Mouse (Mus musculus) C2C12 (cell line): ENCODE results near the gene Olfr877. TPM values are rescaled to one million over a fixed set of nuclear protein-coding genes. Genes with fewer than 3 reads are reported as not detected.

Source experiments
- H3K27me3 ChIP-seq: one replicate; pipeline ENCODE4 v1.6.1; 2011; ENCODE audit not compliant: control insufficient read depth, insufficient read depth, insufficient read length
- H3K36me3 ChIP-seq: one replicate; pipeline ENCODE4 v1.6.1; 2011; ENCODE audit not compliant: control insufficient read depth, insufficient read depth
- H3K4me3 ChIP-seq: one replicate; pipeline ENCODE4 v1.5.1; 2011; ENCODE audit warnings: mild to moderate bottlenecking, control low read depth; ENCODE audit not compliant: poor library complexity, insufficient read depth, severe bottlenecking
- H3K79me2 ChIP-seq: one replicate; pipeline ENCODE4 v1.6.1; 2011; ENCODE audit not compliant: control insufficient read depth, insufficient read depth
- H3K79me3 ChIP-seq: one replicate; pipeline ENCODE4 v1.6.1; 2011; ENCODE audit warnings: low read depth, control low read depth
- H3ac ChIP-seq: one replicate; pipeline ENCODE3; 2011; ENCODE audit warnings: low read depth; ENCODE audit not compliant: control insufficient read depth, insufficient read length
- CEBPB ChIP-seq: IDR thresholded peaks from one replicate; pipeline ENCODE4 v1.6.1; 2011; ENCODE audit warnings: low read depth, mild to moderate bottlenecking, control low read depth, moderate library complexity
- CTCF ChIP-seq: IDR thresholded peaks from one replicate; pipeline ENCODE4 v1.5.1; 2011; ENCODE audit not compliant: control insufficient read depth, insufficient read depth, insufficient read length
- FOSL1 ChIP-seq: IDR thresholded peaks from one replicate; pipeline ENCODE4 v1.8.0; 2011; ENCODE audit warnings: mild to moderate bottlenecking, low read length; ENCODE audit not compliant: poor library complexity, insufficient read depth, severe bottlenecking
- MAX ChIP-seq: IDR thresholded peaks from one replicate; pipeline ENCODE4 v1.6.1; 2011; ENCODE audit warnings: mild to moderate bottlenecking, control low read depth
- MYOD1 ChIP-seq: IDR thresholded peaks from one replicate; pipeline ENCODE4 v1.6.1; 2011; ENCODE audit warnings: low read depth; ENCODE audit not compliant: control insufficient read depth, insufficient read length
- MYOG ChIP-seq: IDR thresholded peaks from one replicate; pipeline ENCODE4 v1.6.1; 2011; ENCODE audit not compliant: control insufficient read depth, insufficient read length; ENCODE audit errors: extremely low read depth
- USF1 ChIP-seq: IDR thresholded peaks from one replicate; pipeline ENCODE4 v1.6.1; 2011; ENCODE audit warnings: low read depth, mild to moderate bottlenecking, control low read depth, moderate library complexity
- long read RNA-seq, 2 experiments: library from polyadenylated mRNA; unstranded; transcript quantifications; one replicate each; pipeline ENCODE4 v2.0.0; 2019 to 2020
- polyA plus RNA-seq: library from polyadenylated mRNA; unstranded; fragments of >200 nt; fragmentation: generic; extraction: Trizol; gene quantifications from one replicate; pipeline ENCODE4 v1.2.1, GENCODE M21; 2012; ENCODE audit warnings: missing spikeins

The Olfr877 gene
- not detected for polyA plus RNA-seq
- long read RNA-seq, experiment 1, result 0 reads
- long read RNA-seq, experiment 2, result 0 reads

GRCm38 (mm10) chr9:37853969-37854368, at the start of gene Olfr877:
Gene Olfr877 (plus strand): TSS chr9:37854269.
- no peaks in the 10 kb centered on the region for H3K79me2 ChIP-seq
- H3ac ChIP-seq, result no peak within 1 kb of the TSS
- H3K4me3 ChIP-seq, result no peak within 1 kb of the TSS
- no peaks in the 10 kb centered on the region for H3K27me3 ChIP-seq
- no peak for TF ChIP-seq CTCF
- TF ChIP-seq MAX, result no peak
- no peak for TF ChIP-seq MYOG
- no peaks in the 10 kb centered on the region for H3K36me3 ChIP-seq
- H3K79me3 ChIP-seq, result no peaks in the 10 kb centered on the region

DNA sequence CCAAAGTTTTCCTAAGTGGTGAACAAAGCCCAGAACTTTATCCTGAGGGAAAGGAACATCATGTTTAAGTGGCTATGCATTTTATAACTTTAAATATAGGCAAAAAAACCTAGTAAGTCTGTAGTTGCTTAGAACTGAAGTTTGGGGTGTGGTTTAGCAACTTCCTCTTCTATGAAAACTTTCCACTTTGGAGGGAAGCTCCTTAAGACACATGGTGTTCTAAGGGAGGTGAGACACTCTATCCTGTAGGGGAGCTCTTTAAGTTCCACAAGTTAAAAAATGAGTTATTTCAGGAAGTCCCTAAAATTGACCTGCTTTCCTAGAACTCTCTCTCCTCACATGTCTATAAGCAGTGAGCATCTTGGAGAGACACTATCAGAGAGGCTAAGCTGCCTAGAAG, 46.8 kb upstream of the Olfr877 start:
- Histone ChIP-seq H3K36me3 (no peaks in the 10 kb centered on the region), H3K79me2 (no peaks in the 10 kb centered on the region), H3K27me3 (no peaks in the 10 kb centered on the region), H3K4me3 (no peak overlapping the region), H3ac (no peak overlapping the region), H3K79me3 (no peaks in the 10 kb centered on the region)
- TF ChIP-seq MAX, result no peak
- no peak for TF ChIP-seq MYOG
- no peak for TF ChIP-seq CTCF
- TF ChIP-seq USF1, result no peak
- no peak for TF ChIP-seq CEBPB
- TF ChIP-seq FOSL1, result no peak
- TF ChIP-seq MYOD1, result no peak

DNA sequence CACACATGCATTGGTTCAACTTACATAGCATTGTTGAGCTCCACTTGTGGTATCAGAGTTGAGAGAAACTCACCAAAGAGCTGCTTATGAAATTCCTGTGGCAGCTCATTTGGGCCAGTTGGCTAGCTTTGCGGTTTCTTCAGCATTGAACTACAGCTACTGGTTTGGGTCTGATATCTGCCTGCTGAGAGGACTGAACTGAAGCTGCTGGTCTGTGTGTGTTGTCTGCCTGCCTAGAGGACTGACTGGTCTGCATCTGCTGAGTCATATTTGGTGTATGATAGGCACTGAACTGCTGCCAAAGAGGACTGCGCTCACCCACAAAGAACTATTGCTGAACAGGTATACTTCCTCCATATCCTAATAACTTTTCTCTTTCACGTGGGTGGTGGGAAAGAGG, 45.6 kb upstream of the Olfr877 start:
- TF ChIP-seq MAX, result peak; percentile 45
- TF ChIP-seq FOSL1, result no peak
- TF ChIP-seq MYOD1, result no peak
- no peak for TF ChIP-seq USF1
- no peak for TF ChIP-seq CTCF
- TF ChIP-seq MYOG, result no peak
- TF ChIP-seq CEBPB, result peak; percentile 15
- no peaks in the 10 kb centered on the region for H3K27me3 ChIP-seq
- no peaks in the 10 kb centered on the region for H3K79me2 ChIP-seq

GRCm38 (mm10) chr9:37808976-37809375, 45.1 kb upstream of the Olfr877 start:
- Histone ChIP-seq H3K79me2 (no peaks in the 10 kb centered on the region), H3K79me3 (no peaks in the 10 kb centered on the region), H3K4me3 (no peak overlapping the region), H3ac (no peak overlapping the region), H3K36me3 (no peaks in the 10 kb centered on the region), H3K27me3 (no peaks in the 10 kb centered on the region)
- TF ChIP-seq USF1 (no peak), CEBPB (no peak), MYOD1 (no peak), FOSL1 (no peak), CTCF (no peak), MYOG (no peak), MAX (no peak)

More for the DNA sequence above, 45.6 kb upstream of the Olfr877 start:
- Histone ChIP-seq H3K79me3 (no peaks in the 10 kb centered on the region), H3K36me3 (no peaks in the 10 kb centered on the region), H3ac (no peak overlapping the region), H3K4me3 (no peak overlapping the region)

DNA sequence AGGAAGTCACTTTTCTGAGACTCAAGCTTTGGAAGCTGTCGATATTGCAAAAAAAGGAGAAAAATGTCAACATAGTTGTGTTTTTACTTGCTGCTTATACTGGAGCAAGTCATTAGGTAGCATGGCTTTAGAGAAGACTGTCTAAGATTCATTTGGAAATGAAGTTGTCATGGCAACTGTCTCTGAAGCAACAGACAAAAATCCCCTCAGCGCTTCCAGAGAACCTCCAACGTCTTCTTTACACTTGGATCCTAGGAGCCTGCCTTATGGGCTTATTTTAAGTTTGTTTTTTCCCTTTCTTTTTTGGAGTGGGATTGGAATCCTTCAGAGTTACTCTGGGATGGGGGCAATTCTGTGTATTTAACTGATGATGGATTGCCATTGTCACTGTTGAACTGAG, 39.4 kb upstream of the Olfr877 start:
- TF ChIP-seq CTCF, result no peak
- TF ChIP-seq CEBPB, result no peak
- TF ChIP-seq USF1, result no peak
- no peak for TF ChIP-seq FOSL1
- no peak for TF ChIP-seq MYOG
- no peak for TF ChIP-seq MYOD1
- no peak for TF ChIP-seq MAX
- Histone ChIP-seq H3K79me2 (no peaks in the 10 kb centered on the region), H3K79me3 (no peaks in the 10 kb centered on the region), H3K36me3 (no peaks in the 10 kb centered on the region), H3ac (no peak overlapping the region), H3K4me3 (no peak overlapping the region), H3K27me3 (no peaks in the 10 kb centered on the region)

- no peaks in the 10 kb centered on the region for H3K79me2 ChIP-seq
- no peak overlapping the region for H3K4me3 ChIP-seq
- no peak for TF ChIP-seq MYOD1
- no peaks in the 10 kb centered on the region for H3K27me3 ChIP-seq
- no peak overlapping the region for H3ac ChIP-seq
- no peaks in the 10 kb centered on the region for H3K79me3 ChIP-seq
- no peaks in the 10 kb centered on the region for H3K36me3 ChIP-seq
Measured at GRCm38 (mm10) chr9:37829881-37830280, 24.2 kb upstream of the Olfr877 start.
